Mouse (Mus musculus): ENCODE data around the gene Wdr81. TPM values are rescaled to one million over a fixed set of nuclear protein-coding genes. Genes with fewer than 3 reads are reported as not detected.

The Wdr81 gene
- total RNA-seq (2014; rRNA removed) (14.4 and 30.4 TPM in 2 replicates), polyA plus RNA-seq (2012; rRNA removed) (20.3 and 21.5 TPM in 2 replicates)

GRCm38 (mm10) chr11:75453991-75454930 is at the start of gene Wdr81:
TSS of gene Wdr81 (minus strand) at chr11:75454717.
- H3K79me2 ChIP-seq (ENCODE audit: control insufficient read depth, insufficient read depth, low read length) = peaks cover 39% of the 10 kb centered on the region
- peak within 1 kb of the TSS; percentile 78 for H3K4me3 ChIP-seq (ENCODE audit: insufficient read depth, low read depth, low read length)
- H3K36me3 ChIP-seq (ENCODE audit: control insufficient read depth, insufficient read depth, low read length) = peaks cover 2% of the 10 kb centered on the region; the same call in 1 of the 2 replicates
- WGBS = 1% methylated on average over 55 of the region's 56 CpGs
- peak; percentile 85 for DNase-seq (ENCODE audit: extremely low read depth, low read depth, low spot score)
- TF ChIP-seq POLR2A (IDR thresholded peaks at IDR 0.05; ENCODE audit: extremely low read depth, insufficient read depth, low read length) (peak; percentile 78), CTCF (IDR thresholded peaks at IDR 0.05; ENCODE audit: low read depth, low read length) (peak; percentile 60)
- H3K27me3 ChIP-seq (ENCODE audit: control insufficient read depth, insufficient read depth, low read length) = no peaks in the 10 kb centered on the region
- peaks cover 52% of the 10 kb centered on the region for H3K4me1 ChIP-seq (ENCODE audit: control insufficient read depth, insufficient read depth, low read length)
- peak within 1 kb of the TSS; percentile 85 for H3K9ac ChIP-seq (ENCODE audit: low read depth, low read length)
- peak within 1 kb of the TSS; percentile 77 for H3K27ac ChIP-seq (replicated peaks; ENCODE audit: insufficient read depth, low read depth, low read length)

- WGBS = 6% methylated on average over 1 of the region's 1 CpGs
- Histone ChIP-seq H3K27ac (replicated peaks; ENCODE audit: insufficient read depth, low read depth, low read length) (peak overlapping the region; percentile 67), H3K4me1 (ENCODE audit: control insufficient read depth, insufficient read depth, low read length) (peaks cover 40% of the 10 kb centered on the region), H3K4me3 (ENCODE audit: insufficient read depth, low read depth, low read length) (no peak overlapping the region), H3K27me3 (ENCODE audit: control insufficient read depth, insufficient read depth, low read length) (no peaks in the 10 kb centered on the region), H3K36me3 (ENCODE audit: control insufficient read depth, insufficient read depth, low read length) (peaks cover 72% of the 10 kb centered on the region), H3K79me2 (ENCODE audit: control insufficient read depth, insufficient read depth, low read length) (no peaks in the 10 kb centered on the region), H3K9ac (ENCODE audit: low read depth, low read length) (no peak overlapping the region)
- TF ChIP-seq POLR2A (IDR thresholded peaks at IDR 0.05; ENCODE audit: extremely low read depth, insufficient read depth, low read length) (no peak), CTCF (IDR thresholded peaks at IDR 0.05; ENCODE audit: low read depth, low read length) (no peak)
- DNase-seq (ENCODE audit: extremely low read depth, low read depth, low spot score) = peak; percentile 95
Observed at GRCm38 (mm10) chr11:75498126-75498525, 43.6 kb upstream of the Wdr81 start.

GRCm38 (mm10) chr11:75494296-75495049 is 40.0 kb upstream of the Wdr81 start:
- peak overlapping the region; percentile 21 for H3K9ac ChIP-seq (ENCODE audit: low read depth, low read length)
- no peaks in the 10 kb centered on the region for H3K79me2 ChIP-seq (ENCODE audit: control insufficient read depth, insufficient read depth, low read length)
- no peak overlapping the region for H3K4me3 ChIP-seq (ENCODE audit: insufficient read depth, low read depth, low read length)
- 25% methylated on average over 10 of the region's 10 CpGs for WGBS
- peak overlapping the region; percentile 92 for H3K27ac ChIP-seq (replicated peaks; ENCODE audit: insufficient read depth, low read depth, low read length)
- peaks cover 42% of the 10 kb centered on the region for H3K4me1 ChIP-seq (ENCODE audit: control insufficient read depth, insufficient read depth, low read length)
- no peaks in the 10 kb centered on the region for H3K27me3 ChIP-seq (ENCODE audit: control insufficient read depth, insufficient read depth, low read length)
- TF ChIP-seq POLR2A (IDR thresholded peaks at IDR 0.05; ENCODE audit: extremely low read depth, insufficient read depth, low read length) (no peak), CTCF (IDR thresholded peaks at IDR 0.05; ENCODE audit: low read depth, low read length) (no peak)
- peak; percentile 95 for DNase-seq (ENCODE audit: extremely low read depth, low read depth, low spot score)
- H3K36me3 ChIP-seq (ENCODE audit: control insufficient read depth, insufficient read depth, low read length) = peaks cover 70% of the 10 kb centered on the region

- DNase-seq (ENCODE audit: extremely low read depth, low read depth, low spot score) = no peak
- Histone ChIP-seq H3K27me3 (ENCODE audit: control insufficient read depth, insufficient read depth, low read length) (no peaks in the 10 kb centered on the region), H3K27ac (replicated peaks; ENCODE audit: insufficient read depth, low read depth, low read length) (peak overlapping the region; percentile 46), H3K4me1 (ENCODE audit: control insufficient read depth, insufficient read depth, low read length) (peaks cover 6% of the 10 kb centered on the region), H3K36me3 (ENCODE audit: control insufficient read depth, insufficient read depth, low read length) (peaks cover 33% of the 10 kb centered on the region), H3K79me2 (ENCODE audit: control insufficient read depth, insufficient read depth, low read length) (peaks cover 11% of the 10 kb centered on the region; the same call in 1 of the 2 replicates), H3K4me3 (ENCODE audit: insufficient read depth, low read depth, low read length) (peak overlapping the region; percentile 85), H3K9ac (ENCODE audit: low read depth, low read length) (peak overlapping the region; percentile 88)
- 11% methylated on average over 6 of the region's 6 CpGs for WGBS
- TF ChIP-seq POLR2A (IDR thresholded peaks at IDR 0.05; ENCODE audit: extremely low read depth, insufficient read depth, low read length) (no peak), CTCF (IDR thresholded peaks at IDR 0.05; ENCODE audit: low read depth, low read length) (no peak)
Observed at GRCm38 (mm10) chr11:75487496-75487895, 33.0 kb upstream of the Wdr81 start.

- Histone ChIP-seq H3K36me3 (ENCODE audit: control insufficient read depth, insufficient read depth, low read length) (peaks cover 25% of the 10 kb centered on the region), H3K27me3 (ENCODE audit: control insufficient read depth, insufficient read depth, low read length) (no peaks in the 10 kb centered on the region), H3K4me1 (ENCODE audit: control insufficient read depth, insufficient read depth, low read length) (peaks cover 6% of the 10 kb centered on the region), H3K4me3 (ENCODE audit: insufficient read depth, low read depth, low read length) (peak within 1 kb of the TSS; percentile 85), H3K9ac (ENCODE audit: low read depth, low read length) (peak within 1 kb of the TSS; percentile 88), H3K79me2 (ENCODE audit: control insufficient read depth, insufficient read depth, low read length) (peaks cover 11% of the 10 kb centered on the region; the same call in 1 of the 2 replicates), H3K27ac (replicated peaks; ENCODE audit: insufficient read depth, low read depth, low read length) (peak within 1 kb of the TSS; percentile 78)
- DNase-seq (ENCODE audit: extremely low read depth, low read depth, low spot score) = peak; percentile 95
- under 1% methylated on average over 52 of the region's 52 CpGs for WGBS
- peak; percentile 61; the same call in 1 of the 2 replicates for TF ChIP-seq POLR2A (IDR thresholded peaks at IDR 0.05; ENCODE audit: extremely low read depth, insufficient read depth, low read length)
- no peak for TF ChIP-seq CTCF (IDR thresholded peaks at IDR 0.05; ENCODE audit: low read depth, low read length)
Observed at GRCm38 (mm10) chr11:75486601-75487285, 32.2 kb upstream of the Wdr81 start, which contains the start of gene Prpf8. TSS of gene Prpf8 (plus strand) at chr11:75486816.

Measured in liver, adult 2 months (tissue).